In the genomic region with DNA sequence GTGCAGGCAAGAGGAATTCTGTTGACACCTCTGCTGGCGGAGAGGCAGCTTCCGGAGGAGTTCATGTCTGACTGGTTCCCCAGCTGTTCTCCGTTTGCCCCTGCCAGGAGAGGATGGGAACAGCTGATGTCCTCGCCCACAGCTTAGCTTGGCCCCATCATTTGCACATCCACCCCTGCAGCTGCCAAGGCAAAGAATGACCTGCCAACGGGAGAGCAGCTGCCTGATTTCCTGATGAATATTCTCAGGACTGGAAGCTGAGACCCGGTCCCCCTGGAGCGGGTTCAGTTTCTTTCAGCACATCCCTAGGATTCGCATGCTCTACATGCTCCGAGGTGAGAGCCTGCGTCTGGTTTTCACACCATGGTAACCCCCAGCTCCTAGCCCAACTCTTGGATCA, we compare ENCODE assay signal across 9 mouse cellular contexts. TPM values are rescaled to one million over a fixed set of nuclear protein-coding genes. Genes with fewer than 3 reads are reported as not detected.
A peak's percentile ranks its signal among the peaks of the same experiment; 100 is the strongest.
DNase-seq lines count a peak whose midpoint lies in the region; ATAC-seq and TF ChIP-seq lines count a peak whose summit lies in the region.
"Had no signal": no experiment of that assay in that cellular context is flagged by ENCODE, and none has a peak within 500 bp of the region (broad histone marks: within the 10 kb centered on the region; RNA-seq: fewer than 3 reads in every experiment).

No protein-coding gene starts in this region.

- no peaks in the 10 kb centered on the region for H3K36me3 ChIP-seq in forebrain, embryonic 16.5 days (ENCODE audit: control insufficient read depth, insufficient read depth)
- H3K36me3 ChIP-seq in forebrain, embryonic 15.5 days: no peaks in the 10 kb centered on the region
- no peaks in the 10 kb centered on the region for H3K36me3 ChIP-seq in limb, embryonic 14.5 days (ENCODE audit: control insufficient read depth, insufficient read depth, low read length)
- no peaks in the 10 kb centered on the region for H3K36me3 ChIP-seq in intestine, postnatal 0 days (ENCODE audit: control insufficient read depth, insufficient read depth)
- H3K36me3 ChIP-seq in intestine, embryonic 15.5 days: no peaks in the 10 kb centered on the region

- DNase-seq in brain, embryonic 18.5 days (ENCODE audit: low read depth, low spot score): peak; percentile 30
- peak; percentile 18 to 29 for DNase-seq in heart, postnatal 36 days
- DNase-seq in limb, embryonic 14.5 days (ENCODE audit: low spot score): peak; percentile 42
- DNase-seq in adrenal gland, adult 2 months: no peak

- 54% methylated on average over 10 of the region's 10 CpGs for WGBS in forebrain, embryonic 16.5 days
- WGBS in forebrain, embryonic 15.5 days: 58% methylated on average over 10 of the region's 10 CpGs
- WGBS in limb, embryonic 14.5 days: 61% methylated on average over 10 of the region's 10 CpGs
- 63% methylated on average over 10 of the region's 10 CpGs for WGBS in intestine, postnatal 0 days
- WGBS in intestine, embryonic 15.5 days: 67% methylated on average over 10 of the region's 10 CpGs

- peak; percentile 77 for ATAC-seq in forebrain, embryonic 16.5 days
- no peak; the same call in 1 of the 2 replicates for ATAC-seq in forebrain, embryonic 15.5 days (replicated peaks)
- peak; percentile 68 for ATAC-seq in limb, embryonic 14.5 days (ENCODE audit: low FRiP score, low read depth)
- ATAC-seq in intestine, postnatal 0 days: no peak
- ATAC-seq in intestine, embryonic 15.5 days: no peak
- ATAC-seq: activated CD4-positive, CD25-positive, alpha-beta regulatory T cell, adult 4 months had no signal

- no peak overlapping the region for H3K4me2 ChIP-seq in forebrain, embryonic 16.5 days (ENCODE audit: low read length)
- H3K4me2 ChIP-seq in forebrain, embryonic 15.5 days (replicated peaks): no peak overlapping the region
- H3K4me2 ChIP-seq in limb, embryonic 14.5 days (replicated peaks; ENCODE audit: low read depth, low read length, severe bottlenecking): no peak overlapping the region
- H3K4me2 ChIP-seq in intestine, postnatal 0 days (replicated peaks; ENCODE audit: low read depth): no peak overlapping the region
- no peak overlapping the region for H3K4me2 ChIP-seq in intestine, embryonic 15.5 days (replicated peaks)

- no peak overlapping the region for H3K27ac ChIP-seq in forebrain, embryonic 16.5 days (ENCODE audit: low read length)
- H3K27ac ChIP-seq in forebrain, embryonic 15.5 days (replicated peaks): no peak overlapping the region
- no peak overlapping the region for H3K27ac ChIP-seq in limb, embryonic 14.5 days (replicated peaks; ENCODE audit: low read depth, low read length)
- H3K27ac ChIP-seq in intestine, postnatal 0 days (ENCODE audit: low read depth, low read length): no peak overlapping the region
- H3K27ac ChIP-seq in intestine, embryonic 15.5 days: no peak overlapping the region

- TF ChIP-seq CTCF in intestine, postnatal 0 days (IDR thresholded peaks at IDR 0.05; ENCODE audit: low read depth): no peak

- H3K9me3 ChIP-seq in forebrain, embryonic 16.5 days (ENCODE audit: control insufficient read depth, low read length): no peaks in the 10 kb centered on the region
- no peaks in the 10 kb centered on the region for H3K9me3 ChIP-seq in forebrain, embryonic 15.5 days
- H3K9me3 ChIP-seq in limb, embryonic 14.5 days (ENCODE audit: control insufficient read depth, low read length): no peaks in the 10 kb centered on the region
- no peaks in the 10 kb centered on the region for H3K9me3 ChIP-seq in intestine, postnatal 0 days (ENCODE audit: control insufficient read depth)
- no peaks in the 10 kb centered on the region for H3K9me3 ChIP-seq in intestine, embryonic 15.5 days

- no peak overlapping the region for H3K4me3 ChIP-seq in forebrain, embryonic 16.5 days (replicated peaks; ENCODE audit: low read length)
- no peak overlapping the region for H3K4me3 ChIP-seq in forebrain, embryonic 15.5 days
- no peak overlapping the region for H3K4me3 ChIP-seq in limb, embryonic 14.5 days (replicated peaks; ENCODE audit: low read length)
- no peak overlapping the region for H3K4me3 ChIP-seq in intestine, postnatal 0 days (ENCODE audit: low read depth, low read length)
- no peak overlapping the region for H3K4me3 ChIP-seq in intestine, embryonic 15.5 days (replicated peaks)

- no peak for TF ChIP-seq POLR2A in limb, embryonic 14.5 days (IDR thresholded peaks at IDR 0.05; ENCODE audit: borderline replicate concordance, extremely low read depth, insufficient read depth, insufficient read length)

- no peaks in the 10 kb centered on the region for H3K27me3 ChIP-seq in forebrain, embryonic 16.5 days (replicated peaks; ENCODE audit: control insufficient read depth, insufficient read depth, low read length)
- H3K27me3 ChIP-seq in forebrain, embryonic 15.5 days: no peaks in the 10 kb centered on the region
- H3K27me3 ChIP-seq in limb, embryonic 14.5 days (ENCODE audit: control insufficient read depth, insufficient read depth, low read length): no peaks in the 10 kb centered on the region
- no peaks in the 10 kb centered on the region for H3K27me3 ChIP-seq in intestine, postnatal 0 days (replicated peaks; ENCODE audit: control insufficient read depth, insufficient read depth, low read length)
- no peaks in the 10 kb centered on the region for H3K27me3 ChIP-seq in intestine, embryonic 15.5 days (replicated peaks)

- intact Hi-C loops in heart, postnatal 36 days (cut with DNase I): no loop called here

- H3K9ac ChIP-seq in forebrain, embryonic 16.5 days (replicated peaks; ENCODE audit: low read depth, low read length): no peak overlapping the region
- H3K9ac ChIP-seq in forebrain, embryonic 15.5 days (replicated peaks): no peak overlapping the region
- H3K9ac ChIP-seq in limb, embryonic 14.5 days (ENCODE audit: low read depth, low read length, severe bottlenecking): no peak overlapping the region
- H3K9ac ChIP-seq in intestine, postnatal 0 days (ENCODE audit: low read depth, low read length): no peak overlapping the region
- no peak overlapping the region for H3K9ac ChIP-seq in intestine, embryonic 15.5 days

- H3K4me1 ChIP-seq in forebrain, embryonic 16.5 days (replicated peaks; ENCODE audit: control insufficient read depth, insufficient read depth, low read length): no peaks in the 10 kb centered on the region; the same call in 1 of the 2 replicates
- H3K4me1 ChIP-seq in forebrain, embryonic 15.5 days: peaks cover 9% of the 10 kb centered on the region
- H3K4me1 ChIP-seq in limb, embryonic 14.5 days (ENCODE audit: control insufficient read depth, insufficient read depth, low read length): no peaks in the 10 kb centered on the region
- no peaks in the 10 kb centered on the region for H3K4me1 ChIP-seq in intestine, postnatal 0 days (replicated peaks; ENCODE audit: control insufficient read depth, insufficient read depth, low read length)
- no peaks in the 10 kb centered on the region for H3K4me1 ChIP-seq in intestine, embryonic 15.5 days (replicated peaks)

RNA-seq across cellular contexts. Expression of a gene that starts 24.0 kb away (rescaled TPM):
- 2.2 and 3.2 TPM in 2 replicates for polyA plus RNA-seq in forebrain, embryonic 16.5 days (2015; fragmentation: Nextera tagmentation; extraction: Ambion mirVana)
- 2.3 and 2.8 TPM in 2 replicates for polyA plus RNA-seq in forebrain, embryonic 15.5 days (2015; fragmentation: Nextera tagmentation; extraction: Ambion mirVana)
- under 1 TPM; 0.61 to 0.62 TPM for total RNA-seq in heart, postnatal 36 days (2021)
- 18.1 and 19.5 TPM in 2 replicates for polyA plus RNA-seq in limb, embryonic 14.5 days (2012; rRNA removed)
- 16.3 and 17.0 TPM in 2 replicates for polyA plus RNA-seq in limb, embryonic 14.5 days (2014; fragmentation: Nextera tagmentation; extraction: Ambion mirVana)
- 1.0 and 2.0 TPM in 2 replicates for polyA plus RNA-seq in intestine, postnatal 0 days (2015; fragmentation: Nextera tagmentation; extraction: Ambion mirVana)
- total RNA-seq in adrenal gland, adult 2 months (2021): 10 to 100 TPM in 1 of 2 experiments, 1 to 10 TPM in 1; 6.2 to 21.7 TPM
- polyA plus RNA-seq in adrenal gland, adult 2 months (2012; rRNA removed): 2.3 and 4.7 TPM in 2 replicates
- polyA plus RNA-seq in intestine, embryonic 15.5 days (2015; fragmentation: Nextera tagmentation; extraction: Ambion mirVana): 6.3 and 6.4 TPM in 2 replicates

Comparison
In these comparisons a context has a peak if more than half of its experiments do, and no peak if none do; other contexts are left out.
1. ATAC-seq: peak in forebrain, embryonic 16.5 days (single experiment) and limb, embryonic 14.5 days (single experiment); none in forebrain, embryonic 15.5 days (single experiment), intestine, postnatal 0 days (single experiment) and intestine, embryonic 15.5 days (single experiment).